Mouse (Mus musculus): ENCODE results near the gene Smagp.

The Smagp gene

DNA sequence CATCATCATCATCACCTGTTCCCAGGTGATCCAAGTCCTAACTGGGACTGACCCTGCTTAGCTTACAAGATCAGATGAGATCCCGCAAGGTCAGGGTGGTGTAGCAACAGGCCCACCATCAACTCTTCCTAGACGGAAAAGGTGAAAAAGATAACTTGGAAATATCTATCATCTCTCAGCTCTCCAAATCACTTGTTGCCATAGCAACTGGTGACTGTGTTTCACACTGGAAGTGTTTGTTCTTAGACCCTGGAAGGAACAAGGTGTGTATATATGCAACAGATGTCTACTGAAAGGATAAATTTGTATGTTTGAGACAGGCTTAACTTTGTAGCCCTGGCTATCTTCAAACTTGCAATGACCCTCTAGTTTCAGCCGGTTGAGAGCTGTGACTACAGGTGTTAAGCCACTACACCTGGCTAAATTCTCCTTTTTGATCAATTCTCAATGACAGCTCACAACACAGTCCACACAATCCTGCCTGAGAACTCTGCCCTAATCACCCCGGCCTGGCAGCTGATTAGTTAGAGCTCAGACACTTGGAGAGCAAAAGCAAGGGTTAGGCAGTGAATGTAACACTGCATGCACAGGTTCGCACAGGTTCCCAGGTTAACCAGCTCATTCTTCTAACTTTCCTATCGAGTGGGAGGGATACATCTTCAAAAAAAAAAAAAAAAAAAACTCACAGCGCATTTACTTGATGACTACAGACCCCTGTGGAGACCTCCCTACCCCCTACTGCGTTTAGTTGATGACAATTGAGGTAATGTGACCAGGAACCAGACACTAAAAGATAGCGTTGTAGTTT is 28.9 kb upstream of the Smagp start:
- DNase-seq, result no peak

- DNase-seq, result peak; percentile 62 to 65
These were observed 28.1 kb upstream of the Smagp start for GRCm38 (mm10) chr15:100664813-100665274.

GRCm38 (mm10) chr15:100660805-100661204 is 24.1 kb upstream of the Smagp start:
- DNase-seq, result no peak

DNA sequence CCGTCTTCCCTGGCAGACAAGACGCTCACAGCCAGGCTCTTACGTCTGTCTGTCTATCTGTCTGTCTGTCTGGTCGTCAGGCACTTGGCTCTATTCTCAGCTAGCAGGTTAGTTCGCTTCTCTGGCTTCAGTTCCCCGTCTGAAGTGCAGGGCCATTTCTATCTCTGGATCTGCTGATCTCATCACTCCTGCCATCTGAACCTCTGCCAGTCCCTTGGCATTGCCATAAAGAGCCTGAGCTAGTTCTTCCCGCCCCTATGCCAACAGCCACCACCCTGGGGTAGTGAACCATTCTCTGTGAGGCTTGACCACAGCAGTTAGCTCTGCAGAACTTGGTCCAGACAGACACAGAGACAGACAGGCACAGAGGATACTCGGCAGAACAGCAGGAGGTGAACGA is 23.6 kb upstream of the Smagp start:
- DNase-seq, result no peak

DNA sequence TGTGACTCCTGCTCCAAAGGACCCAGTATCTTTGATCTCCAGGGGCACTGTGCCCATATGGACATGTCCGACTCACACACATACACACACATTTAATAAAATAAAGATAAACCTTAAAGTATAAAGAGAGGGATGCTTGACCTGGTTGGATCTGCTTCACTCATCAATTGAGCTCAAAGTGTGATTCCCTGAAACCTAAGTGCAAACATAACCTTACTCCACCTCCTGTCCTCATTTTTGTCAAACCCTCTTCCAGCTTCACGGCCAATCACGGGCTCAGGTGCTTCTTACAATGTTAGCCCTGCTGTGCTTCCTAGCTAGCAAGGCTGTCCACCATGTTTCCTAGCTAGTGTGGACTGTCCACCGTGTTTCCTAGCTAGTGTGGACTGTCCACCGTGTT is 18.5 kb upstream of the Smagp start:
- no peak for DNase-seq

DNA sequence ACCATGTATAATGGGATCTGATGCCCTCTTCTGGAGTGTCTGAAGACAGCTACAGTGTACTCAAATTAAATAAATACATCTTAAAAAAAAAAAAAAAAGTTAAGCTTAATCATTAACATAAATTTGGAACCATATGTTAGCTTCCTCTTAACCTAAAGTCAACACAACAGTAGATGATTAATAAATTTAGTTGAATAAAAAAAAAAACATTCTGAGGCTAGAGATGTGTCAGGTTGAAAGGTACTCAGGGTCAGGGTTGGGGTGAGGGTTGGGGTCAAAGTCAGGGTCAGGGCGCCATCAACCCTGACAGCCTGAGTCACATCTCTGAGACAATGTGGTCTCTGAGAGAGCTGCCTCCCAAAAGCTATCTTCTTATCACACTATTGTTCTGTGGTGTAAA is 17.5 kb upstream of the Smagp start:
- no peak for DNase-seq

- no peak for DNase-seq
These were observed 14.9 kb upstream of the Smagp start for GRCm38 (mm10) chr15:100651610-100652009.

- no peak for DNase-seq
These were observed 13.4 kb upstream of the Smagp start for GRCm38 (mm10) chr15:100650111-100650510.

DNA sequence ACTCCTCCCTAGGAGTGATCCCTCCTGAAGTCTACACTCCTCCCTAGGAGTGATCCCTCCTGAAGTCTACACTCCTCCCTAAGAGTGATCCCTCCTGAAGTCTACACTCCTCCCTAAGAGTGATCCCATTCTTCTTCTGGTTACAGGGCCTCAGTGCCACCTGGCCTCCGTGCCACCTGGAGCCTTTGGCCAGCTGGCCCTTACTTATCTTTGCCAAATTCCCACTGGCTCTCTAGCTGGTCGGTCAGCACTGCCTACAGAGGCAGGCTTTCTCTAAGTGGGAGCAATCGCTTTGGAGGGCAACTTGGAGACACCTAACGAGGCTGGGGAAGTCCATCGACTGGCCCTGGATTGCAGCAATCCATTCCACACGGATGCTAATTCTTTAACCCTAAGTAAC is 9.4 kb upstream of the Smagp start:
- DNase-seq, result no peak

GRCm38 (mm10) chr15:100642451-100642850 is 5.7 kb upstream of the Smagp start:
- DNase-seq, result no peak

GRCm38 (mm10) chr15:100641226-100641810 is 4.6 kb upstream of the Smagp start:
- no peak for DNase-seq

DNA sequence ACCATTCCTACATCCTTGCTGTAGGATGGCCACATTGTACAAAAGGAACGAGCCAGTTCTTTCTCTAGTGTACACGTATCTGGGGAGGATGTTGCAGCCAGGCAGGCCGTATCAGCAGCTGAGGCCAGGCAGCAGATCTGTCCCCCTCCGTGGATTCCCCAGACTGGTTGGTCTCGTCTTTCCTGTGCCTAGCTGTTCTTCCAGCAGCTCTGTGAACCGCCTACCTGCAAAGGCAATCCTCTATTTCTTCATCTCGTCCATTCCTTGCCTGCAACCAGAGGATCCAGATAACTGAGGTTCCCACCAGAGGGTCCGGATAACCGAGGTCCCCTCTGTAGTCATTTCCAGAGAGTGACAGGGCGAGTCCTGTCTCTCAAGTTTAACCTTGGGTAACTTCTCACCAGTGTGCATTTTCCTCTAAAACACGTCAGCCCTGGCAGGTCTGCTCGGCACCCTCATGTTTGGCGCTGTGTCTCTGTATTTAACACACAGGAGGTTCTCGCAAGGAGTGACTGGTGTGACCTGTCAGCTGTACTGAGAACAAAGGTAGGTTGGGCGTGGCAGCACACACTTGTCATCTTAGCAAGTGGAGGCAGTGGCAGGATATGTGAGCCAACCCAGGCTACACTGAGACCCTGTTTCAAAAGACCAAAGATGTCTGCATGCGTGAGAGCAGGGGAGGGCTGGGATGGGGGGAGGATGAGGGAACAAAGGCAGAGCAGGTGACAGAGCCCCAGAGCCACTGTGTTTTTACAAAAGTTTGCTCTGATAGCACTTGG is 3.4 kb upstream of the Smagp start:
- no peak for DNase-seq

- peak; percentile 54 to 56 for DNase-seq
These were observed 921 bp upstream of the Smagp start for GRCm38 (mm10) chr15:100637661-100638060.

GRCm38 (mm10) chr15:100635851-100636645 is 692 bp downstream of the Smagp start:
- DNase-seq, result no peak

DNA sequence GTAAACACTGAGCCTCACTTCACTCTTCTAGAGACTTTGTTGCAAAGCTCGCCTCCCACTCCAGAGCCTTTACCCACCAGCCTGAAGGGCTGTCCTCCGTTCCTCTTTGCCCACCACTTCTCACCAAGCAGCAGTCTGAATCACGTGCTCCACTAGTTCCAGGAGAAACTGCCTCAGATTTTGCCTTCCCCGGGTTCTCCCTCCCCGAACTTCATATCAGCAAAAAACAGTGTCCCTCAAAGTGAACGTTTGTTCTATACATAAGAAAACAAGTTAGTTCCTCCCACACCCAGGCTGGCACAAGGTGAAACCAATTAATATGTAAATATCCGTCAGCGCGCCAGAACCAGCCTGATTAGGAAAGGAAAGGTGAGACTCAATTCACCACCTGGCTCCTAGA is 1.5 kb downstream of the Smagp start:
- no peak for DNase-seq

DNA sequence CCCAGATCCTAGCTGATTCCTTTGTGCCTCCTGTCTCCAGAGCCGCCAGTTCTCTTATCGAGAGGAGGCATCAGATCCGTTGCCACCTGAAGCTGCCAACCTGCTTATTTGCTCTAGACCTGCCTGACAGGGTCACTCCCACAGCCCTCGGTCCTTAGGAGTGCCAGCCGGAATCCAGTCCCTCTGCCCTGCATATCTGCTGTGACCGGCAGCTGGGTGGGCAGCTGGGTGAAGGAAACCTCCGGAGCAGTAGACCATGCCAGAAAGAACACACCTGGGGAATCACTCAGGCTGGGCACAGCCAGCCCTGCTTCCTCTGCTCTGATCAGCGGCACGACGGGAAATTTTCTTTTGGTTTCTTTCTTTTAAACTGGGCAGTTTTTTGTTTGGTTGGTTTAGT is 3.4 kb downstream of the Smagp start:
- DNase-seq, result peak; percentile 30 to 46

- DNase-seq, result peak in 1 of 2 experiments; percentile 28
These were observed 4.4 kb downstream of the Smagp start for GRCm38 (mm10) chr15:100632323-100632722.

DNA sequence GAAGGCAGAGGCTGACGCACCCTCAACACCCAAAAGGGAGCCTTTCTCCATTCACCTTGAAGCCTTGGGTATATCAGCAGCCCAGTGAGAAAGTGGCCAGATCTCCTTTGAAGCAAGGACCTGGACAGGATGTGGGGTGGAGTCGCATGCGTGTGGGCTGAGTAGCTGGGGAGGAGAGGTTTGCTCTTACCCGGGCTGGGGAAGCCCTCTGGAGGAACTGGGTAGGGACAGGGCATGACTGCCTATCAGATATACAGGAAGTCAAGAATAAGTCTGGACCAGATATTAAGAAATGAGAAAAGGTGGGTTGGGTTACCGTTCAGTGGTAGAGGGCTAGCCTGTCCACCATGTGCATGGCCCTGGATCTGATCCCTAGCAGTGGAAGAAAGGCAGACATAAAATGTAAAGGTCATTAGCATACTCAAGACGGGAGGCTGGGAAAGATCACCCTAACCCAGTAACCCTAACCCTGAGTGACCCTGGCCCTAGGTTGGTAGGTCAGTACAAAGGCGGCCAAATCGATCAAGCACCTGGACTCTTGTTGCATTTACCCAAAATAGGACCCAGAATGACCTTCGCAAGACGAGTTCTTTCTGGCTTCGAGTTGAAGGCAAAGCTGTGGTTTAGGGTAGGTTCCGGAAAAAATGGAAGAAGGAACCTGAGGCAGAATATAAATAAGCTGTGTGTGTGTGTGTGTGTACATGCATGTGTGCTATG is 5.1 kb downstream of the Smagp start:
- peak in 1 of 2 experiments; percentile 41 for DNase-seq

GRCm38 (mm10) chr15:100630126-100630525 is 6.6 kb downstream of the Smagp start:
- DNase-seq, result no peak

DNA sequence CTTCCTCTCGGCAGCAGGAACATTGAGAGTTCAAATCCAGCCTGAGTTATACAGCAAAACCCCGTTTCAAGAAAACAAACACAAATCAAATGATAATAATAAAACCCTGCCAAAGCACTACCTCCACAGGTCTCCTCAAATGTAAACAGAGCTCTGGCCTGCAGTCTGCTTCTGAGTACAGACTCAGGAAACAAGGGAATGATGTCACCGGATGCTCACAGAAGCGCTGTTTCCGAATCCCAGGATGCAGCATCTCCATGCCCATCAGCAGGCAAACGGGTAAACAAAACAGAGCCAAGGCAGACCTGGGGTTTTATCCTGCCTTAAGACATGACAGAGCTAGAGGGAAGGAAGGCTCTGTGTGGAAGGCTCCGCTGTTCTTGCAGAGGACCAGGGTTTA is 7.9 kb downstream of the Smagp start:
- DNase-seq, result peak in 1 of 2 experiments; percentile 61

DNA sequence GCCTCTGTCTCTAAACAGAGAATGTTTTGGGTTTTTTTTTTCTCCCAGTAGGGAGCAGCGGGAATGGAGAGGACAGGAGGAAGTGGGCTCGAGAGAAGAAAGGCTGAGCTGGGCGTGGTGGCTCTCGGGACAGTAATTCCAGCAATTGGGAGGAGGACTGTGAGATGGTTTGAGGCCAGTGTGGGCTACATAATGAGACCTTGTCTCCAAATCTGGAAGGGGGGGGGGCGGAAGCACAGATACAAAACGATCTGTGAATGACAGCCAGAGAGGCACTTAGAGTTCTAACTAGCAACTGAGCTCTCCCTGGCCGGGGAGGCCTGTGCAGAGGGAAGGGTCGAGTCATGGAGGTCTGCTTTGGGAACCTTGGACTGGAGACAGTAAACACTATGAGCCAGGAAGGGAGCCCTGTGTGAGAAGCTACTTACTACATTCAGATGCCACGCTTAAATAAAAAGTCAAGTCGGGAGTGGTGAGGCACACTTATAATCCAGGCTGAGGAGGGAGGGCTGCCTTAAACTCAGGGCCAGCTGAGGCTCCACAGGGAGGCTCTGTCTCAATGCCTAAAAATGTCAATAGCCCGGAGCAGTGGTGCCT is 8.9 kb downstream of the Smagp start:
- DNase-seq, result peak in 1 of 2 experiments; percentile 48

DNA sequence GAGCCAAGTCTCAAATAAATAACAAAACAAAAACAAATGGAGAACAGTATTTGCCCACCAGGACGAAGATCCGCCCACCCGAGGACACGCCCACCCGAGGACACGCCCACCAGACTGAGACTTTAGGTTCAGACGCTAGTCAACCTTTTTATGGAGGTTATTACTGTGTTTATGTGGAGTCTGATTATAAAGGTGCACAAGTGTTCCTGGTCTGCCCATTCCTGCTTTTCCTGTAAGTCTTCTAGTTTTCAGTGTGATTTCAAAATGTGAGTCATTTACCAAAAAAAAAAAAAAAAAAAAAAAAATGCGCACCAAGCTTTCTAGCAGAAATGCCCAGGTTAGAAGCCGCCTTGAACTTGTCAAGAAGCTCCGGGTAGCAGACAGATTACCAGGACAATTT is 9.5 kb downstream of the Smagp start:
- DNase-seq, result no peak

All from lung, adult 18-20 months (tissue).